Mouse (Mus musculus) C2C12 (cell line): ENCODE measurements around the gene Ccdc34. TPM values are rescaled to one million over a fixed set of nuclear protein-coding genes. Genes with fewer than 3 reads are reported as not detected.

Experiments
- H3K27me3 ChIP-seq: one replicate; pipeline ENCODE4 v1.6.1; 2011; ENCODE audit not compliant: control insufficient read depth, insufficient read depth, insufficient read length
- H3K36me3 ChIP-seq: one replicate; pipeline ENCODE4 v1.6.1; 2011; ENCODE audit not compliant: control insufficient read depth, insufficient read depth
- H3K4me3 ChIP-seq: one replicate; pipeline ENCODE4 v1.5.1; 2011; ENCODE audit warnings: mild to moderate bottlenecking, control low read depth; ENCODE audit not compliant: poor library complexity, insufficient read depth, severe bottlenecking
- H3K79me2 ChIP-seq: one replicate; pipeline ENCODE4 v1.6.1; 2011; ENCODE audit not compliant: control insufficient read depth, insufficient read depth
- H3K79me3 ChIP-seq: one replicate; pipeline ENCODE4 v1.6.1; 2011; ENCODE audit warnings: low read depth, control low read depth
- H3ac ChIP-seq: one replicate; pipeline ENCODE3; 2011; ENCODE audit warnings: low read depth; ENCODE audit not compliant: control insufficient read depth, insufficient read length
- CEBPB ChIP-seq: IDR thresholded peaks from one replicate; pipeline ENCODE4 v1.6.1; 2011; ENCODE audit warnings: low read depth, mild to moderate bottlenecking, control low read depth, moderate library complexity
- CTCF ChIP-seq: IDR thresholded peaks from one replicate; pipeline ENCODE4 v1.5.1; 2011; ENCODE audit not compliant: control insufficient read depth, insufficient read depth, insufficient read length
- FOSL1 ChIP-seq: IDR thresholded peaks from one replicate; pipeline ENCODE4 v1.8.0; 2011; ENCODE audit warnings: mild to moderate bottlenecking, low read length; ENCODE audit not compliant: poor library complexity, insufficient read depth, severe bottlenecking
- MAX ChIP-seq: IDR thresholded peaks from one replicate; pipeline ENCODE4 v1.6.1; 2011; ENCODE audit warnings: mild to moderate bottlenecking, control low read depth
- MYOD1 ChIP-seq: IDR thresholded peaks from one replicate; pipeline ENCODE4 v1.6.1; 2011; ENCODE audit warnings: low read depth; ENCODE audit not compliant: control insufficient read depth, insufficient read length
- MYOG ChIP-seq: IDR thresholded peaks from one replicate; pipeline ENCODE4 v1.6.1; 2011; ENCODE audit not compliant: control insufficient read depth, insufficient read length; ENCODE audit errors: extremely low read depth
- USF1 ChIP-seq: IDR thresholded peaks from one replicate; pipeline ENCODE4 v1.6.1; 2011; ENCODE audit warnings: low read depth, mild to moderate bottlenecking, control low read depth, moderate library complexity
- polyA plus RNA-seq: library from polyadenylated mRNA; unstranded; fragments of >200 nt; fragmentation: generic; extraction: Trizol; gene quantifications from one replicate; pipeline ENCODE4 v1.2.1, GENCODE M21; 2012; ENCODE audit warnings: missing spikeins

The Ccdc34 gene
- polyA plus RNA-seq, 1 experiment: 18.5 TPM

DNA sequence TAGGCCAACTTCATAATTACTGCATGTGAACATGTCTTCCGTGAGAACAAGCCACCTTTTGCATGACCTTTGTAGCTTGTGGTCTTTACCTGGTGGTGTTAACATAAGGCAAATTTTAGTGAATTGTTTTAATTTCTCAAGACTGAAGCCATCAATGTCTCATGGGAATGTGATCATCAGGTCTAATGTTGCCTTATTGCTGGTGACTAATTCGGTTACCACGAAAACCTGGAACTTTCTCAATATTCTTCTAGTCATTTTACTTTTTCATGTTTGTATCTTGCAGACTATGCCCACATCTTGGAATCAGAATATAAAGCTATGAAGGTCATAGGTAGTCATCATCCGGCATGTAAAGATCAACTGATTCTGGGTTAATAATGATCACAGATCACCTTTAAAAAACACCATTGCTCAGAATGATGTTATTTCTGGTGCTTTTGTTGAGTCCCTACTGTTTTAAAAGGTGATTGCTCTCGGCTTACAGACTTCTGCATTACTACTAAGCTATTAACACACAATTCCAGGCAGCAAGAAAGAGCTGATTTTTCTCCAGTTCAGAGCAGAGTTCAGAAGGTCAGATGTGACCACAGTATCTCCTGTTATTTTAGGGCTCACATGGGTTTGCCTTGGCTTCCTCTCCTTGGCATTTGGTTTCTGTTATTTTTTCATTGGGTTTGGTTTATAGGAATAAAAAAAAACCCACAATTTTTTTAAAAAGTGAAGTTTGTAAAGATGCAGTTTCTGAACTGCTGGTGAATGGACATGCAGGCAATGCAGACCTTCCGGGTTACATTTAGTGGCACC lies 57.2 kb downstream of the Ccdc34 start:
- no peaks in the 10 kb centered on the region for H3K27me3 ChIP-seq
- no peak overlapping the region for H3ac ChIP-seq
- no peaks in the 10 kb centered on the region for H3K79me2 ChIP-seq
- H3K79me3 ChIP-seq: no peaks in the 10 kb centered on the region
- no peak overlapping the region for H3K4me3 ChIP-seq
- H3K36me3 ChIP-seq: no peaks in the 10 kb centered on the region
- TF ChIP-seq MAX: no peak
- no peak for TF ChIP-seq MYOD1
- TF ChIP-seq CTCF: no peak
- no peak for TF ChIP-seq MYOG
- peak; percentile 15 for TF ChIP-seq USF1
- TF ChIP-seq FOSL1: peak; percentile 19
- TF ChIP-seq CEBPB: peak; percentile 63

DNA sequence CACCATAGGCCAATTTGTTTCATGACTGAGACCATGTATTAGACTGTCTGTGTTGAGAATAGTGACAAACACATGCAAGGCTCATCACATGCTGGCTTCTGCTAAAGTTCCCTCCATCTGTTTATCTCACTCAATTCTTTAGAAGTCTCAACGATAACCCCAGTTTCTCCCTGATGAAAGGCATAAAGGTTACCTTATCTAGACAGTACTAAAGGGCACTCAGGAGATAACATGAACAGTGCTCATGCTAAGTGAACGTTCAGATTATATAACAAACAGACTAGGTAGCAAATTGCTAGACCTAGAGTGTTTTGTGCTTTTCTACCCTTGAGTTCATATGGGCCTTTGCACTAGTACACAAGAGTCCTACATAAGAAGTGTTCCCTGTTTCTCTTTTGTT lies 59.6 kb downstream of the Ccdc34 start:
- Histone ChIP-seq H3K79me3 (no peaks in the 10 kb centered on the region), H3K79me2 (no peaks in the 10 kb centered on the region), H3K36me3 (no peaks in the 10 kb centered on the region), H3K4me3 (no peak overlapping the region), H3ac (no peak overlapping the region), H3K27me3 (no peaks in the 10 kb centered on the region)
- no peak for TF ChIP-seq FOSL1
- no peak for TF ChIP-seq MAX
- TF ChIP-seq USF1: no peak
- TF ChIP-seq MYOG: no peak
- no peak for TF ChIP-seq CEBPB
- no peak for TF ChIP-seq CTCF
- no peak for TF ChIP-seq MYOD1

DNA sequence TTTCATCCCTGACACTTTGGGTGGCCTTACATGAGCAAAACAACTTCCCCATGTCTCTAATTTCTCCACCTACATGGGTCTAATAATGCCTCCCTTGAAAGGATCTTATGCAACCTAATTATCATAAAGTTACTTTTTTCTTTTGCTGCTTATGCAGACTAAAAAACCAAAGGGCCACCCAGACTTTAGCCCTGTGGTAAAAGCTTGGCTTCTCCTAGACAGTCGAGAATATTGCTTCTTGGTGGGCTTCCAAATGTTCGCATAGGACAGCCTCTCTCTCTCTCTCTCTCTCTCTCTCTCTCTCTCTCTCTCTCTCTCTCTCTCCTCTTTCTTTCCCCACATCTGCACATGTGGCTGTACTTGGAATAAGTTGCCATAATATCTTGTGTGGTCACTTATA lies 60.0 kb downstream of the Ccdc34 start:
- H3K27me3 ChIP-seq: no peaks in the 10 kb centered on the region
- H3ac ChIP-seq: no peak overlapping the region
- no peaks in the 10 kb centered on the region for H3K79me3 ChIP-seq
- no peaks in the 10 kb centered on the region for H3K36me3 ChIP-seq
- TF ChIP-seq MYOG (no peak), MYOD1 (no peak), MAX (no peak), CTCF (no peak), FOSL1 (no peak), CEBPB (no peak), USF1 (no peak)
- no peaks in the 10 kb centered on the region for H3K79me2 ChIP-seq
- H3K4me3 ChIP-seq: no peak overlapping the region

DNA sequence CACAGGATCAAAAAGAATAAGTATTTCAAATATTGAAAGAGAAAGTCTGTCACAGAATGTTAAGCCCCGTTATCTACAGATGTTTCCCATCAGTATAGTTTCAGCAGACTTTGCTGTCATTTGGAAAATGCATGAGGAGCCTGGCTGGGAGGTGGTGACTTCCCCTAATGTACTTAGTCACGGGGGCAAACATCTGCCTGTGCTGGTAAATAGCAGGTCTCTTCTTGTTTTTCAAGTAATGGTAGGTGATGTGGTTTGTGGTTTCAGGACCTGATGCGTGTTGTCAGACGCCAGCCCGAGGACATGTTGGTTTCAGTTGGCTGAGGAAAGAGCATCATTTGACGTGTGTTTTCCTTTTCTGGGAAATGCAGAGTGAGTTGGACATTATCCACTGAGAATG lies 62.9 kb downstream of the Ccdc34 start:
- no peak for TF ChIP-seq MAX
- no peak for TF ChIP-seq USF1
- TF ChIP-seq MYOG: no peak
- TF ChIP-seq CEBPB: no peak
- TF ChIP-seq MYOD1: no peak
- no peak for TF ChIP-seq CTCF
- Histone ChIP-seq H3K79me2 (no peaks in the 10 kb centered on the region), H3K4me3 (no peak overlapping the region), H3K36me3 (no peaks in the 10 kb centered on the region), H3K27me3 (no peaks in the 10 kb centered on the region), H3K79me3 (no peaks in the 10 kb centered on the region), H3ac (no peak overlapping the region)

DNA sequence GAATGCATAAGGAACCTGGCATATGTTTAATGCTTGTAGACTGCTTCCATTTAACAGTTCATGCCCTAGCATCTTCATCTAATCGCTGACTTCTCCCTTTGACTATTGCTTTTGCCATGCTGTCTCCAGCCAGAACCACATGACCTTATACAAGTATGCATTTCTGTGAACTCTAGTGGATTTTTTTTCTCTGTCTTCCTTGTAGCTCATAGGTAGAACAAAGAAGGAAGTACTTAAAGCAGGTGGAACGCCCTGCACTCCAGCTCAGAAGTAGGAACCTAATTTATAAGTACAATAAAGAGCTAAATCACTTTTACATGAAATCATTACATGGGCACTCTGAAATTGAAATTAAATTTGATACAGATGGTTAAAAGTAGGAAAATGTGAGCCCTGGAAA lies 65.4 kb downstream of the Ccdc34 start:
- Histone ChIP-seq H3K4me3 (no peak overlapping the region), H3K79me3 (no peaks in the 10 kb centered on the region), H3K27me3 (no peaks in the 10 kb centered on the region), H3K79me2 (no peaks in the 10 kb centered on the region), H3K36me3 (no peaks in the 10 kb centered on the region), H3ac (no peak overlapping the region)
- no peak for TF ChIP-seq CTCF
- no peak for TF ChIP-seq MYOD1
- no peak for TF ChIP-seq MAX
- no peak for TF ChIP-seq FOSL1
- no peak for TF ChIP-seq MYOG
- no peak for TF ChIP-seq USF1
- TF ChIP-seq CEBPB: no peak

GRCm38 (mm10) chr2:110085701-110086143 lies 68.1 kb downstream of the Ccdc34 start:
- no peak for TF ChIP-seq MYOG
- TF ChIP-seq CTCF: no peak
- no peak for TF ChIP-seq MAX
- no peak for TF ChIP-seq FOSL1
- no peak for TF ChIP-seq USF1
- no peak for TF ChIP-seq MYOD1
- TF ChIP-seq CEBPB: no peak
- H3K27me3 ChIP-seq: no peaks in the 10 kb centered on the region
- H3K4me3 ChIP-seq: no peak overlapping the region
- no peak overlapping the region for H3ac ChIP-seq
- no peaks in the 10 kb centered on the region for H3K36me3 ChIP-seq
- no peaks in the 10 kb centered on the region for H3K79me3 ChIP-seq
- no peaks in the 10 kb centered on the region for H3K79me2 ChIP-seq
